8 mouse cellular contexts compared by ENCODE assay signal in the genomic region with DNA sequence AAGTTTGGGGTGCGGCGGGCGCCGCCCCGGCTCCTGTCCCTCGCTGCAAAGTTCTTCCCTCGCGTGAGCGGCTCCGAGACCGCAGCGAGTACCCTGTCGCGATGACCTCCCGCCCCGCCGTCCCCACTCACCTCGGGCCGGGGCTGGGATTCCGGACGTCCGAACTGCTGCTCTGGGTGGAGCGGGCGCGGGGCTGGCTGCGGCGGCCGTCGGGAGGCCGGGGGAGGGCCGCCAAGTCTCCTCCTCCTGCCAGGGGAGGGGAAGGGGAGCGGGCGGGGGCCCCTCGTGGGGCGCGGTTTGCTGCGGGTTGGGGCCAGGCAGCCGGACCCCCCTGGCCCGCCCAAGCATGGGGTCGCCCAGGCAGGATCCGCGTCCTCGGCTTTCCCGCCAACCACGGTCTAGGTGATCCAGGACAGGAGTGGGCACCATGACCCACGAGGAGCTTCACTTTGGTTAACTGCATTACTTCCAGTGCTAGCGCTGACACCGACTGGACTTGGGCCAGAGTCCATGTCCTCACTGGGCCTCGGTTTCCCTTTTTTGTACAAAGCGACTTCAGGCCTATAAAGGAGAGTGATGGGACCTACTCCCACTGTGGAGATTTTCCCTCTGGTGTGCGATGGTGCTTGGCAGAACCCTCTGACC. TPM values are rescaled to one million over a fixed set of nuclear protein-coding genes. Genes with fewer than 3 reads are reported as not detected.
A peak's percentile ranks its signal among the peaks of the same experiment; 100 is the strongest.
DNase-seq lines count a peak whose midpoint lies in the region; ATAC-seq and TF ChIP-seq lines count a peak whose summit lies in the region.

A gene (minus strand): TSS at position 248 of the 645 bp plus-strand sequence.

- DNase-seq in layer of hippocampus, adult 2 months (ENCODE audit: low spot score in 2 of 2) = no peak
- DNase-seq in layer of hippocampus, postnatal 14 days (ENCODE audit: low spot score in 2 of 2) = no peak
- peak; percentile 74 for DNase-seq in limb, embryonic 11.5 days (ENCODE audit: low spot score)
- DNase-seq in midbrain, embryonic 14.5 days = no peak
- peak; percentile 70 to 75 for DNase-seq in urinary bladder, postnatal 4 days (ENCODE audit: low spot score in 2 of 2)
- DNase-seq in spleen, postnatal 4 days (ENCODE audit: low spot score in 2 of 2) = no peak

- peaks cover 4% of the 10 kb centered on the region; the same call in 1 of the 2 replicates for H3K36me3 ChIP-seq in embryonic facial prominence, embryonic 12.5 days
- no peaks in the 10 kb centered on the region for H3K36me3 ChIP-seq in heart, embryonic 16.5 days (ENCODE audit: control insufficient read depth, insufficient read depth)
- H3K36me3 ChIP-seq in limb, embryonic 11.5 days (ENCODE audit: control insufficient read depth, insufficient read depth, low read length) = no peaks in the 10 kb centered on the region; the same call in 1 of the 2 replicates
- H3K36me3 ChIP-seq in midbrain, embryonic 14.5 days (ENCODE audit: control insufficient read depth, insufficient read depth, low read length) = no peaks in the 10 kb centered on the region

- peak within 1 kb of the TSS; percentile 78 for H3K4me2 ChIP-seq in embryonic facial prominence, embryonic 12.5 days (replicated peaks)
- H3K4me2 ChIP-seq in heart, embryonic 16.5 days (ENCODE audit: low read depth, low read length) = peak within 1 kb of the TSS; percentile 89
- peak within 1 kb of the TSS; percentile 47 for H3K4me2 ChIP-seq in limb, embryonic 11.5 days (ENCODE audit: low read depth, severe bottlenecking)
- H3K4me2 ChIP-seq in midbrain, embryonic 14.5 days (ENCODE audit: low read length) = peak within 1 kb of the TSS; percentile 69

- peak within 1 kb of the TSS; percentile 60 for H3K4me3 ChIP-seq in layer of hippocampus, adult 2 months
- peak within 1 kb of the TSS; percentile 81 for H3K4me3 ChIP-seq in embryonic facial prominence, embryonic 12.5 days
- H3K4me3 ChIP-seq in heart, embryonic 16.5 days (ENCODE audit: low read length) = peak within 1 kb of the TSS; percentile 90
- peak within 1 kb of the TSS; percentile 84 for H3K4me3 ChIP-seq in limb, embryonic 11.5 days (ENCODE audit: low read depth, low read length)
- H3K4me3 ChIP-seq in midbrain, embryonic 14.5 days (replicated peaks; ENCODE audit: low read depth, low read length) = peak within 1 kb of the TSS; percentile 40

- ATAC-seq in embryonic facial prominence, embryonic 12.5 days (ENCODE audit: insufficient number of reproducible peaks, insufficient read depth, low FRiP score, low TSS enrichment) = peak; percentile 17; the same call in 1 of the 2 replicates
- peak; percentile 71 for ATAC-seq in heart, embryonic 16.5 days (replicated peaks; ENCODE audit: extremely low read depth, insufficient read depth, low FRiP score)
- ATAC-seq in limb, embryonic 11.5 days (ENCODE audit: insufficient number of reproducible peaks, low FRiP score, low TSS enrichment, low read depth) = peak; percentile 58
- ATAC-seq in midbrain, embryonic 14.5 days (ENCODE audit: low FRiP score, low TSS enrichment) = peak; percentile 16; the same call in 1 of the 2 replicates

- peak within 1 kb of the TSS; percentile 83 for H3K9ac ChIP-seq in embryonic facial prominence, embryonic 12.5 days
- H3K9ac ChIP-seq in heart, embryonic 16.5 days (ENCODE audit: low read length) = peak within 1 kb of the TSS; percentile 97
- H3K9ac ChIP-seq in limb, embryonic 11.5 days (ENCODE audit: low read length) = peak within 1 kb of the TSS; percentile 94
- H3K9ac ChIP-seq in midbrain, embryonic 14.5 days (replicated peaks; ENCODE audit: low read length) = peak within 1 kb of the TSS; percentile 36

- H3K27me3 ChIP-seq in embryonic facial prominence, embryonic 12.5 days = peaks cover 9% of the 10 kb centered on the region
- no peaks in the 10 kb centered on the region for H3K27me3 ChIP-seq in heart, embryonic 16.5 days (ENCODE audit: control insufficient read depth, insufficient read depth, low read length)
- H3K27me3 ChIP-seq in limb, embryonic 11.5 days (ENCODE audit: control insufficient read depth, insufficient read depth, low read length) = no peaks in the 10 kb centered on the region
- peaks cover 34% of the 10 kb centered on the region for H3K27me3 ChIP-seq in midbrain, embryonic 14.5 days (ENCODE audit: control insufficient read depth, insufficient read depth, low read length)

- no peaks in the 10 kb centered on the region for H3K9me3 ChIP-seq in embryonic facial prominence, embryonic 12.5 days
- no peaks in the 10 kb centered on the region for H3K9me3 ChIP-seq in heart, embryonic 16.5 days (replicated peaks; ENCODE audit: control insufficient read depth, low read length)
- H3K9me3 ChIP-seq in limb, embryonic 11.5 days (ENCODE audit: control insufficient read depth, low read length) = no peaks in the 10 kb centered on the region
- no peaks in the 10 kb centered on the region for H3K9me3 ChIP-seq in midbrain, embryonic 14.5 days (ENCODE audit: control insufficient read depth, low read length)

- WGBS in embryonic facial prominence, embryonic 12.5 days = 1% methylated on average over 43 of the region's 51 CpGs
- 3% methylated on average over 45 of the region's 51 CpGs for WGBS in heart, embryonic 16.5 days
- 3% methylated on average over 43 of the region's 51 CpGs for WGBS in limb, embryonic 11.5 days
- WGBS in midbrain, embryonic 14.5 days = 2% methylated on average over 40 of the region's 51 CpGs

- no peak for TF ChIP-seq CTCF in layer of hippocampus, adult 2 months (conservative IDR thresholded peaks at IDR 0.05)

- H3K27ac ChIP-seq in layer of hippocampus, adult 2 months = peak within 1 kb of the TSS; percentile 77
- peak within 1 kb of the TSS; percentile 86 for H3K27ac ChIP-seq in embryonic facial prominence, embryonic 12.5 days
- peak within 1 kb of the TSS; percentile 91 for H3K27ac ChIP-seq in heart, embryonic 16.5 days (ENCODE audit: low read length)
- H3K27ac ChIP-seq in limb, embryonic 11.5 days (replicated peaks; ENCODE audit: low read depth, low read length) = peak within 1 kb of the TSS; percentile 81
- H3K27ac ChIP-seq in midbrain, embryonic 14.5 days (replicated peaks; ENCODE audit: low read depth, low read length) = no peak within 1 kb of the TSS

- H3K4me1 ChIP-seq in embryonic facial prominence, embryonic 12.5 days = peaks cover 41% of the 10 kb centered on the region
- H3K4me1 ChIP-seq in heart, embryonic 16.5 days (ENCODE audit: control insufficient read depth, insufficient read depth, low read length) = peaks cover 54% of the 10 kb centered on the region
- peaks cover 34% of the 10 kb centered on the region for H3K4me1 ChIP-seq in limb, embryonic 11.5 days (ENCODE audit: control insufficient read depth, insufficient read depth, low read length)
- H3K4me1 ChIP-seq in midbrain, embryonic 14.5 days (ENCODE audit: control insufficient read depth, insufficient read depth, low read length) = peaks cover 21% of the 10 kb centered on the region

RNA-seq across cellular contexts. Expression of the gene that starts here (rescaled TPM):
- total RNA-seq in layer of hippocampus, adult 2 months (2021) = 1 to 10 TPM; 1.7 to 1.9 TPM
- 1 to 10 TPM; 2.7 to 3.8 TPM for total RNA-seq in layer of hippocampus, postnatal 14 days (2021)
- polyA plus RNA-seq in embryonic facial prominence, embryonic 12.5 days (2016; fragmentation: Nextera tagmentation; extraction: Ambion mirVana) = 51.5 and 51.9 TPM in 2 replicates
- polyA plus RNA-seq in heart, embryonic 16.5 days (2015; fragmentation: Nextera tagmentation; extraction: Ambion mirVana) = 17.4 and 19.8 TPM in 2 replicates
- polyA plus RNA-seq in limb, embryonic 11.5 days (2014; fragmentation: Nextera tagmentation; extraction: Ambion mirVana) = 38.0 and 39.2 TPM in 2 replicates
- polyA plus RNA-seq in midbrain, embryonic 14.5 days (2014; fragmentation: Nextera tagmentation; extraction: Ambion mirVana) = 3.6 and 5.2 TPM in 2 replicates

Comparison
In these comparisons a context has a peak if more than half of its experiments do, and no peak if none do; other contexts are left out.
1. DNase-seq: peak in limb, embryonic 11.5 days (single experiment) and urinary bladder, postnatal 4 days (2 of 2); none in layer of hippocampus, adult 2 months (0 of 2), layer of hippocampus, postnatal 14 days (0 of 2), midbrain, embryonic 14.5 days (single experiment) and spleen, postnatal 4 days (0 of 2).
2. H3K4me3 ChIP-seq: peak in every context shown above with its lines; median percentile 90 in heart, embryonic 16.5 days; 84 in limb, embryonic 11.5 days; 81 in embryonic facial prominence, embryonic 12.5 days; 60 in layer of hippocampus, adult 2 months; 40 in midbrain, embryonic 14.5 days.
3. ATAC-seq: peak in every context shown above with its lines; median percentile 71 in heart, embryonic 16.5 days; 58 in limb, embryonic 11.5 days; 17 in embryonic facial prominence, embryonic 12.5 days; 16 in midbrain, embryonic 14.5 days.
4. H3K9ac ChIP-seq: peak in every context shown above with its lines; median percentile 97 in heart, embryonic 16.5 days; 94 in limb, embryonic 11.5 days; 83 in embryonic facial prominence, embryonic 12.5 days; 36 in midbrain, embryonic 14.5 days.
5. Peak in every context shown above with its lines, with median percentiles within 50 percentile points of each other: H3K4me2 ChIP-seq.